Mouse (Mus musculus) monocyte, adult 2 months (primary cell): ENCODE results near the gene Slc24a3.

Experiments
- DNase-seq, 2 experiments: peaks; one replicate each; pipeline ENCODE4 v3.0.0; 2022; ENCODE audit warnings: low spot score in 2 of 2, low read depth in 1 of 2

Gene Slc24a3

DNA sequence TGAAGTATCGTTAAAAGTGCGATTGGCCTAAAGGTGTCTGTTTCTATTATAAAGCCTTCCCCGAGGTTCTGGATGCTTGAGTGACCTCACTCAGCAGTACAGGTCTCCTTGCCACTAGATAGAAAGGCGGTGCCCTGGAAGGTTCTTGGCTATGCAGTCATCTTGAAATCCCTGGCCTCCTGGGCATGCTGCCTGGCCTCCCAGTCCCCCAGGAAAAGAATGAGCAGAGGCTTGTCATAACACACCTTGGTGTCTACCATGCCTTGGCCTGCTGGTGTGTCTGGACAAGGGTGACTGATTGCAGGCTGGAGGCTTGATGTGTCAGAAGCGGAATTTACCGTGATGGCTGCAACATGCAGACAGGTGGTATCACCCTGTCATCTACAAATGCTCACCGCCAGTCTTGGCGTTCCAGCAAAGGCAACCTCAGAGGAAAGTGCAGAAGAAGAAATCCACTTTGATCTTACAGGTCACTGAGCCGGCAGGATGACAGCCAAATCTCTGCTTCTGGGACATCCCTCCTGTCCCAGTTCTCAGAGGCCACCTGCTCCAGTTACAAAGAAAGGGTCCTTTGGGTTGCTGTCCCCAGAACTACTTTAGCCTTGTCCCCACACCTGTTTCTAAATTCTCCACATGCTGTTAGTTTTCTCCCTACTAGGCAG is 106.6 kb downstream of the Slc24a3 start:
- DNase-seq, result no peak

DNA sequence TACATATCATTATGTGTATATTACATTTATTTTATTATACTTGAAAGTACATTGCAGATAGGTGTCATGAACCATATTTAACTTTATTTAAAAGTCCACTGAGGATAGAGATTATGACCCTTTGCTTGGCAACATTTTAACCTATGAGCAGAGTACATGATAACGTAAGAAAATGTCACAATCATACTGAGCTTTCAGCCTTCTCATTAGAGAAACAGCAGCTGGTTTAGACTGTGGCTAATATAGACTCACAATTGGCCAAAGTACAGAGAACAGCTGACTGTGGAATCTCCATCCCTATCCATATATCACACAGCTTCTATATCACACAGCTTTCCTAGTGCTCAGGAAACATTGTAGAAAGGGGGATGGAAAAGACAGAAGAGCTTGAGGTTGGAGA is 111.8 kb downstream of the Slc24a3 start:
- no peak for DNase-seq

GRCm38 (mm10) chr2:145283746-145284145 is 116.2 kb downstream of the Slc24a3 start:
- no peak for DNase-seq

DNA sequence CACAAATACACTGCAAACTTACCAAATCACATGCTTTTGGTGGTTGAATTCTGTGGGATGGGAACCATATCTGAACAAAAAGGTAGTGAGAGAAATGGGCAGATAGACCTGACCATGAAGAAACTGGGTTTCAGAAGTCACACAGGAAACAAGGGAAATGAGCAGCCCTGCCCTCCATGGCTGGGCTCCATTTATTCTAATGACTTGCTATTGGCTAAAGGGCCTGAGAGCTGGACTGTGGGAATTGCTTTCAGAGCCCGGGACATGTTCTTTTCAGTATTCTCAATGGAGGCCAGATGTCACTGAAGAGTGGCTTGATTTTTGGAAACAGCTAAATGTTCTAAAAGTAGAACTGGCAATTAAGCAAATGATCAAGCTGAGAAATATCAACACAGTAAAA is 120.9 kb downstream of the Slc24a3 start:
- no peak for DNase-seq

GRCm38 (mm10) chr2:145291473-145291872 is 123.9 kb downstream of the Slc24a3 start:
- no peak for DNase-seq

GRCm38 (mm10) chr2:145292196-145292595 is 124.6 kb downstream of the Slc24a3 start:
- no peak for DNase-seq

GRCm38 (mm10) chr2:145292816-145293215 is 125.3 kb downstream of the Slc24a3 start:
- DNase-seq, result no peak

- no peak for DNase-seq
These were observed 129.4 kb downstream of the Slc24a3 start for GRCm38 (mm10) chr2:145296906-145297305.

DNA sequence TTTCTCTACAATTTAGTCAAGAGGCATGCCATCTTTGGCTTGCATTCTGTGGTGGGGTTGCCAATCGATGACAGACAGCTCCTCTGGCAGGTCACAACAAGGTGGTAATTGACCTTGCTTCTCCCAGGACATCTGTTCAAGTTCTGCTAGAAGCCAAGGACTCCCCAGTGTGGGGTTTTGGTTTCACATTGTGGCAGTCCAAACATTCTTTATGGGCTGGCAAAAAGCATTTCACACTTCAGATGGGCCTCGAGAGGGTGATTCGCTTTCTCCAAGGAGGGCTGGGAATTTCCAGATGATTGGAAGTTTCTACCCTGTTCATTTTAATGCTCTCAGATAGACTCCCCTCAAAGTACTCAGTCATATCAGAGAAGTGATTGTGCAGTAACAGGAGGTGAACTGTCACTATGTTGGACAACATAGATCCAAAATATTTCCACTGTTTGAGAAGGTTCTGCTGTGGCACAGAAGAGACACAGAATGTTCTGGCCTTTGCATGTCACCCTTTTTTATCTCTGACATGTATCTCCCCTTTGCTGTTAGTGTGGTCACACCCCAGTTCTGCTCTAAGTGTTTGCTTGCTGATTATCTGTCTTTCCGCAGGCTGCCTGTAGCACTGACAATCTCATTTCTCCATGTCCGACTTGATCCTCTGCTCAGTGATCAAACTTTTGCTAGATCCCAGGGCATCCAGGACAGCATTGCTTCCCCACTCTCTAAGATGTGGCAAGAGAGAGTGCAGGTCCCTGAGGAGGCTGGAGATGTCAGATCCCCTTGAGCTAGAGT is 132.6 kb downstream of the Slc24a3 start:
- DNase-seq, result no peak

DNA sequence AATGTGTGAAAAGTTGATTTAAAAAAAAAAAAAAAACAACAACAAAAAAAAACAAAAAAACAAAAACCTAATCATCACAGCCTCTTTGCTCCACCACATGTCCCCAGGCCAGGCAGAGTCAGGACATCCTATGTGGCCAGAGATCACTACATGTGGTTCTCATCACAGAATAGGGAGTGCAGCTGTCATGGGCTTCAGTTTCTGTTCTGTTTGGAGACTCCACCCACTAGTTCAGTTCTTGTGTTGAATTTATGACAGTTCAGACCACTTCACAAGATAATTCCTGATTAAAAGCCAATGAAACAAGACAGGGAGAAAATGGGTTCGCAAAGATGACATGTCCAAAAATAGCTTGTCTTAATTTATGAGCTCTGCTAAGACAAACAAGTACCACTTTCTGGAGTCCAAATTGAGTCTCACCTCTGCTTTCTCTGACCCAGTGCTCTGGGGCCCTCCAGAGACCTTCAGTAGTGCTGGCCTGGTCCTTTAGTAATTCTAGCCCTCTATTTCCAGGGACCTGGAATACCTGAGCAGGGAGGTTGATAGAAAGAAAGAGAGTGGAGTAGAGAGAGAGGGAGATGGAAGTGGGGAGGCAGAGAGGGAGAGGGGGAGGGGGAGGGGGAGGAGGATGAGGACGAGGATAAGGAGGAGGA is 139.8 kb downstream of the Slc24a3 start:
- DNase-seq, result no peak

- no peak for DNase-seq
These were observed 151.4 kb downstream of the Slc24a3 start for GRCm38 (mm10) chr2:145318916-145319315.

- no peak for DNase-seq
These were observed 153.7 kb downstream of the Slc24a3 start for GRCm38 (mm10) chr2:145321287-145321686.

DNA sequence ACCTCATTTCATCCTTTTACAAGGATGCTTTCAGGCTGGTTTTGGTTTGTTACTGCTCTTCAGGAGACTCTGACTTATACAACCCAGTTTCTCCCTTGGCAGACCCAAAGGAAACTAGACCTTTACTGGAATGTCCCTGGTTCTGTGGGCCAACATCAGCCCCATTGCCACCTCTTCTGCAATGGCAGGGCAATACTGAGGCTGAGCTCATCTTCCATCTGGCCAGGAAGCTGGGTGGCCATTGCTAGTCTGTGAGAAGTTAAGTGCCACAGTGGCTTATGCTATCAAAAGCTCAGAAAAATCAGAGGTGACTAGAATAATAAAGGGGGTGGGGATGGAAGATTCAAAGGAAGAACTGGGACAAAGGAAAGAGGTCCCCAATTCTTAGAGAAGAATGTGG is 154.2 kb downstream of the Slc24a3 start:
- DNase-seq, result no peak

- no peak for DNase-seq
These were observed 156.9 kb downstream of the Slc24a3 start for GRCm38 (mm10) chr2:145324477-145324876.

GRCm38 (mm10) chr2:145325852-145326251 is 158.3 kb downstream of the Slc24a3 start:
- DNase-seq, result no peak

DNA sequence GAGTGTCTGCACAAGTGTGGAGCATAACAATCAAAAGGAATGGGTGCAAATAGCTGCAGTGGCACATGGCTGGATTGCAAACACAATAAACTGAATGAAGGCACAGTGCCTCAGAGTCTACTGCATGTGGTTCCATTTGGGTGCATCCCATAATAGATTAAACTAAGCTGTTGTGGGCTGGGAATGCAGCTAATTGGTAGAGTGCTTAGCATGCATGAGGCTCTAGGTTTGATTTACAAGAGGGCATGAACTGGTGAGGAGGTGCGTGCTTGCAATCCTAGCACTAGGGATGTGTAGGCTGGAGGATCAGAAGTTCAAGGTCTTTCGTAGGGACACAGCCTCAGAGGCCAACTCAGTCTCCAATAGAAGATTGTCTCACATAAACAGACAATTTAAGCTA is 159.0 kb downstream of the Slc24a3 start:
- no peak for DNase-seq

DNA sequence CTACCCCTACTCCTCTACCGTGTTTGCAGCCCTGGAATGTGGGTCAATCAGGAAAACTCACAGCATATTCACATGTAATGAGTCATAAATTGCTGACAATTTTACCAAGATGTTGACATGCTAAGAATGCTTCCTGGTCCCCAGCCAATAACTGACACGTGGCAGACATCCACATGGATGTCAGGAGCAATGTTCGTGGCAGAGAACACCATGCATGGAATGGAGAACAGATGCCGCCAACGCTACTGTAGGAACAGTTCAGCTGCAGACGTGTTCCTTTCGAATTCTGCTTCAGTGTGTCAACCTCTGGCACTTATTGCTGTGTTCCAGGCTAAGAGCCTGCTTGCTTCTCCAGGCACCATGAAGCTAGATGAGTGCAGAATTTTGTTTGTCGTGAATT is 162.2 kb downstream of the Slc24a3 start:
- no peak for DNase-seq

- no peak for DNase-seq
These were observed 164.0 kb downstream of the Slc24a3 start for GRCm38 (mm10) chr2:145331525-145331924.

GRCm38 (mm10) chr2:145333466-145333865 is 165.9 kb downstream of the Slc24a3 start:
- no peak for DNase-seq

GRCm38 (mm10) chr2:145336406-145336805 is 168.9 kb downstream of the Slc24a3 start:
- no peak for DNase-seq

DNA sequence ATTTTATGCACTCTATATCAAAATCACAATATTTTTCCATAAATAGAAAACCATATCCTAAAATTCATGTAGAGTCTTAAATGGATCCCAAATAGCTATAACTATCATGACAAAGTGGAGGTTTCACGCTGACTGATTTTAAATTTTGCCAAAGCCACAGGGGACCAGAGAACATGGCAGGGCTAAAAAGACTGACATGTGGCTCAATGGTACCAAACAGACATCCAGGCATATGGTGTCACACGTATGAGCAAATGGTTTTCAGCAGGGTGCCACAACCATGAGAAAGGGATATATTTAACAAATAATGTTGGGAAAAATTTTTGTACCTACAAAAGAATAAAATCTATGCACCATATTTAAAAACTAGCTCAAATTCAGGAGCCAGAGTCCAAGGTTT is 173.3 kb downstream of the Slc24a3 start:
- DNase-seq, result no peak

GRCm38 (mm10) chr2:145342956-145343355 is 175.4 kb downstream of the Slc24a3 start:
- no peak for DNase-seq
